Mouse (Mus musculus) left cerebral cortex, postnatal 25 days (tissue): Measurements from ENCODE around the gene Hdac2. TPM values are rescaled to one million over a fixed set of nuclear protein-coding genes. Genes with fewer than 3 reads are reported as not detected.

Experiments used
- total RNA-seq, 2 experiments: library from RNA; stranded (reverse); gene quantifications; 2 replicates each; pipeline ENCODE4 v1.2.3; 2021

Gene Hdac2
- total RNA-seq, 2 experiments from 2014 or later, result 90.8 to 91.5 TPM

Other genes starting within 250 kb of the Hdac2 start
- gene Marcks, start 164.4 kb downstream of the Hdac2 start, total RNA-seq, result 100 to 1,000 TPM; 182 to 189 TPM